Mouse (Mus musculus) adrenal gland, postnatal 10 days (tissue): ENCODE measurements around the gene Hrc. TPM values are rescaled to one million over a fixed set of nuclear protein-coding genes. Genes with fewer than 3 reads are reported as not detected.
A peak's percentile ranks its signal among the peaks of the same experiment; 100 is the strongest.

Experiments
- DNase-seq: peaks from one replicate; pipeline ENCODE4 v3.0.0; 2021; ENCODE audit warnings: mixed read lengths
- total RNA-seq, 2 experiments: library from RNA; stranded (reverse); gene quantifications; 2 replicates each; pipeline ENCODE4 v1.2.3; 2021

Gene Hrc
- total RNA-seq, 2 experiments from 2014 or later, result 10.7 to 47.8 TPM

- no peak for DNase-seq
Measured at GRCm38 (mm10) chr7:45366652-45367019, 31.5 kb downstream of the Hrc start, which contains the start of gene Ppfia3. TSS of gene Ppfia3 (minus strand) at chr7:45367019.

- DNase-seq, result peak; percentile 98
Measured at GRCm38 (mm10) chr7:45367020-45367880, 32.2 kb downstream of the Hrc start.

- no peak for DNase-seq
Measured at GRCm38 (mm10) chr7:45368178-45368577, 33.1 kb downstream of the Hrc start.

GRCm38 (mm10) chr7:45369022-45369745, 34.1 kb downstream of the Hrc start:
- no peak for DNase-seq

GRCm38 (mm10) chr7:45369836-45370474, 34.9 kb downstream of the Hrc start:
- DNase-seq, result no peak

GRCm38 (mm10) chr7:45370475-45371311, 35.6 kb downstream of the Hrc start, which contains the start of gene Lin7b:
TSS of gene Lin7b (minus strand) at chr7:45370583.
- peak; percentile 94 for DNase-seq

GRCm38 (mm10) chr7:45372371-45372770, 37.3 kb downstream of the Hrc start:
- DNase-seq, result peak; percentile 27

GRCm38 (mm10) chr7:45374620-45375019, 39.5 kb downstream of the Hrc start:
- no peak for DNase-seq

GRCm38 (mm10) chr7:45376057-45376456, 41.0 kb downstream of the Hrc start:
- no peak for DNase-seq

GRCm38 (mm10) chr7:45386077-45386476, 51.0 kb downstream of the Hrc start:
- no peak for DNase-seq

Other genes starting within 250 kb of the Hrc start
- 10 to 100 TPM; 65.2 to 71.2 TPM for gene Rcn3, start 243.1 kb upstream of the Hrc start, total RNA-seq
- gene Fcgrt, start 231.4 kb upstream of the Hrc start, total RNA-seq, result 100 to 1,000 TPM; 169 to 185 TPM
- 1,000 to 10,000 TPM; 1,283 to 1,295 TPM for gene Rps11, start 210.9 kb upstream of the Hrc start, total RNA-seq
- 1,000 to 10,000 TPM; 1,643 to 1,697 TPM for gene Rpl13a, start 206.5 kb upstream of the Hrc start, total RNA-seq
- gene Gm45713, start 199.1 kb upstream of the Hrc start, total RNA-seq, result not detected
- 10 to 100 TPM in 1 of 2 experiments, 1 to 10 TPM in 1; 9.7 to 18.1 TPM for gene Flt3l, start 198.9 kb upstream of the Hrc start, total RNA-seq
- 10 to 100 TPM; 59.0 to 68.5 TPM for gene Pih1d1, start 181.0 kb upstream of the Hrc start, total RNA-seq
- gene Aldh16a1, start 180.7 kb upstream of the Hrc start, total RNA-seq, result 10 to 100 TPM; 50.6 to 68.2 TPM
- under 1 TPM; 0.18 to 0.42 TPM for gene Slc17a7, start 171.3 kb upstream of the Hrc start, total RNA-seq
- not detected for gene Gfy, start 155.7 kb upstream of the Hrc start, total RNA-seq
- gene Pth2, start 154.3 kb upstream of the Hrc start, total RNA-seq, result not detected
- gene Ccdc155, start 130.4 kb upstream of the Hrc start, total RNA-seq, result under 1 TPM in 1 of 2 experiments, not detected in 1; 0.36 TPM
- under 1 TPM in 1 of 2 experiments, not detected in 1; 0.30 TPM for gene Dkkl1, start 123.1 kb upstream of the Hrc start, total RNA-seq
- gene Tead2, start 119.5 kb upstream of the Hrc start, total RNA-seq, result 10 to 100 TPM; 21.0 to 24.0 TPM
- gene Cd37, start 96.2 kb upstream of the Hrc start, total RNA-seq, result 10 to 100 TPM; 13.9 to 17.6 TPM
- under 1 TPM in 1 of 2 experiments, not detected in 1; 0.12 TPM for gene Slc6a16, start 94.2 kb upstream of the Hrc start, total RNA-seq
- under 1 TPM in 1 of 2 experiments, not detected in 1; 0.42 TPM for gene Slc6a21, start 57.8 kb upstream of the Hrc start, total RNA-seq
- 10 to 100 TPM; 15.9 to 26.8 TPM for gene Trpm4, start 1.5 kb upstream of the Hrc start, total RNA-seq
- gene Ppfia3, start 31.7 kb downstream of the Hrc start, total RNA-seq, result 1 to 10 TPM; 1.9 to 3.0 TPM
- gene Lin7b, start 35.3 kb downstream of the Hrc start, total RNA-seq, result 1 to 10 TPM in 1 of 2 experiments, under 1 TPM in 1; 0.90 to 2.9 TPM
- gene Snrnp70, start 60.5 kb downstream of the Hrc start, total RNA-seq, result 100 to 1,000 TPM; 208 to 341 TPM
- gene Kcna7, start 70.4 kb downstream of the Hrc start, total RNA-seq, result 1 to 10 TPM in 1 of 2 experiments, under 1 TPM in 1; 0.75 to 2.6 TPM
- under 1 TPM; 0.12 to 0.33 TPM for gene Ntf5, start 78.4 kb downstream of the Hrc start, total RNA-seq
- gene Lhb, start 85.5 kb downstream of the Hrc start, total RNA-seq, result not detected
- gene Gys1, start 99.6 kb downstream of the Hrc start, total RNA-seq, result 10 to 100 TPM; 66.7 to 92.5 TPM
- gene Ruvbl2, start 102.8 kb downstream of the Hrc start, total RNA-seq, result 10 to 100 TPM; 50.2 to 58.9 TPM
- 100 to 1,000 TPM; 527 to 606 TPM for gene Ftl1, start 124.6 kb downstream of the Hrc start, total RNA-seq
- gene Bax, start 131.6 kb downstream of the Hrc start, total RNA-seq, result 10 to 100 TPM; 52.7 to 53.6 TPM
- under 1 TPM; 0.64 to 0.69 TPM for gene Tulp2, start 146.6 kb downstream of the Hrc start, total RNA-seq
- 10 to 100 TPM; 26.0 to 27.9 TPM for gene Gm45808, start 151.5 kb downstream of the Hrc start, total RNA-seq
- gene Dhdh, start 153.5 kb downstream of the Hrc start, total RNA-seq, result 10 to 100 TPM; 42.4 to 47.3 TPM
- 100 to 1,000 TPM; 175 to 201 TPM for gene Nucb1, start 175.1 kb downstream of the Hrc start, total RNA-seq
- 10 to 100 TPM; 28.0 to 48.2 TPM for gene Ppp1r15a, start 191.0 kb downstream of the Hrc start, total RNA-seq
- 1 to 10 TPM; 5.4 to 9.2 TPM for gene Plekha4, start 191.0 kb downstream of the Hrc start, total RNA-seq
- 1 to 10 TPM in 1 of 2 experiments, under 1 TPM in 1; 0.93 to 1.4 TPM for gene Hsd17b14, start 219.6 kb downstream of the Hrc start, total RNA-seq
- gene Bcat2, start 234.9 kb downstream of the Hrc start, total RNA-seq, result 100 to 1,000 TPM; 114 to 118 TPM